Mouse (Mus musculus) intestine, postnatal 0 days (tissue): ENCODE data around the gene Pkdcc. TPM values are rescaled to one million over a fixed set of nuclear protein-coding genes. Genes with fewer than 3 reads are reported as not detected.
A peak's percentile ranks its signal among the peaks of the same experiment; 100 is the strongest.

Experiments used
- ATAC-seq: fragments of 200-750 bp; cut with Nextera tagmentation; 2 replicates; pipeline ENCODE4 v1.8.0; 2017; ENCODE audit warnings: mild to moderate bottlenecking, moderate TSS enrichment, moderate library complexity
- H3K27ac ChIP-seq: fragments of 300-500 bp; sonication (generic); 2 replicates; pipeline ENCODE4 v1.5.1; 2014; ENCODE audit warnings: mild to moderate bottlenecking, low read depth, low read length, moderate library complexity
- H3K27me3 ChIP-seq: fragments of 300-500 bp; sonication (generic); replicated peaks from 2 replicates; pipeline ENCODE4 v1.6.1; 2014; ENCODE audit warnings: low read length, mixed read lengths; ENCODE audit not compliant: control insufficient read depth, insufficient read depth
- H3K36me3 ChIP-seq: fragments of 300-500 bp; sonication (generic); 2 replicates; pipeline ENCODE4 v1.6.1; 2014; ENCODE audit warnings: mild to moderate bottlenecking, moderate library complexity; ENCODE audit not compliant: control insufficient read depth, insufficient read depth
- H3K4me1 ChIP-seq: fragments of 300-500 bp; sonication (generic); replicated peaks from 2 replicates; pipeline ENCODE4 v1.6.1; 2014; ENCODE audit warnings: antibody characterized with exemption, low read length, mixed read lengths; ENCODE audit not compliant: control insufficient read depth, insufficient read depth
- H3K4me2 ChIP-seq: fragments of 300-500 bp; sonication (generic); replicated peaks from 2 replicates; pipeline ENCODE4 v1.6.1; 2014; ENCODE audit warnings: low read depth, mild to moderate bottlenecking, moderate library complexity
- H3K4me3 ChIP-seq: fragments of 300-500 bp; sonication (generic); 2 replicates; pipeline ENCODE4 v1.5.1; 2014; ENCODE audit warnings: low read depth, low read length
- H3K9ac ChIP-seq: fragments of 300-500 bp; sonication (generic); 2 replicates; pipeline ENCODE4 v1.6.1; 2014; ENCODE audit warnings: mild to moderate bottlenecking, low read depth, low read length
- H3K9me3 ChIP-seq: fragments of 300-500 bp; sonication (generic); 2 replicates; pipeline ENCODE4 v1.6.1; 2016; ENCODE audit warnings: mixed run types; ENCODE audit not compliant: control insufficient read depth
- CTCF ChIP-seq: sonication (generic); IDR thresholded peaks from 2 replicates; pipeline ENCODE4 v1.5.1; 2016; ENCODE audit warnings: low read depth, mild to moderate bottlenecking, control low read depth, antibody characterized with exemption, moderate library complexity
- WGBS: fragments of 180-500 bp; shearing (Covaris S2); extraction: QIAGEN DNeasy Blood & Tissue Kit; methylation state at CpG from one replicate; pipeline ENCODE4 v1.1.7; 2014; 5-methylcytosine and 5-hydroxymethylcytosine counted together
- polyA plus RNA-seq: library from polyadenylated mRNA; unstranded; fragments of >200 nt; fragmentation: Nextera tagmentation; extraction: Ambion mirVana; gene quantifications from 2 replicates; pipeline ENCODE4 v1.2.1, GENCODE M21; 2015

Gene Pkdcc
- polyA plus RNA-seq, 1 experiment from 2014 or later: 15.8 TPM

GRCm38 (mm10) chr17:83215529-83216244 lies 595 bp downstream of the Pkdcc start:
- peaks cover 15% of the 10 kb centered on the region for H3K4me1 ChIP-seq
- under 1% methylated on average over 52 of the region's 80 CpGs for WGBS

GRCm38 (mm10) chr17:83216251-83216919 lies 1.3 kb downstream of the Pkdcc start:
- no peak for TF ChIP-seq CTCF
- H3K4me2 ChIP-seq: peak overlapping the region; percentile 97
- H3K9me3 ChIP-seq: no peaks in the 10 kb centered on the region
- H3K4me1 ChIP-seq: peaks cover 22% of the 10 kb centered on the region
- no peak for ATAC-seq
- 7% methylated on average over 7 of the region's 7 CpGs for WGBS
- peak overlapping the region; percentile 86 for H3K27ac ChIP-seq
- H3K36me3 ChIP-seq: peaks cover 9% of the 10 kb centered on the region
- peak overlapping the region; percentile 95 for H3K9ac ChIP-seq
- no peaks in the 10 kb centered on the region for H3K27me3 ChIP-seq
- peak overlapping the region; percentile 92 for H3K4me3 ChIP-seq

More at GRCm38 (mm10) chr17:83215529-83216244, 595 bp downstream of the Pkdcc start:
- no peak for TF ChIP-seq CTCF
- Histone ChIP-seq H3K4me3 (peak overlapping the region; percentile 92), H3K9me3 (no peaks in the 10 kb centered on the region), H3K27me3 (no peaks in the 10 kb centered on the region), H3K27ac (peak overlapping the region; percentile 86), H3K4me2 (peak overlapping the region; percentile 97), H3K9ac (peak overlapping the region; percentile 95), H3K36me3 (peaks cover 2% of the 10 kb centered on the region; the same call in 1 of the 2 replicates)
- peak; percentile 34 for ATAC-seq

- Histone ChIP-seq H3K36me3 (peaks cover 25% of the 10 kb centered on the region), H3K27me3 (no peaks in the 10 kb centered on the region), H3K27ac (peak overlapping the region; percentile 68), H3K4me3 (peak overlapping the region; percentile 92), H3K9ac (peak overlapping the region; percentile 41), H3K4me1 (peaks cover 27% of the 10 kb centered on the region), H3K9me3 (no peaks in the 10 kb centered on the region), H3K4me2 (peak overlapping the region; percentile 97)
- no peak for TF ChIP-seq CTCF
- 7% methylated on average over 2 of the region's 2 CpGs for WGBS
- ATAC-seq: no peak
Measured at GRCm38 (mm10) chr17:83218189-83218588, 3.1 kb downstream of the Pkdcc start.

- 0 out of 2 replicates have a peak overlapping the region, but pooled peaks have one; percentile 92 for H3K4me3 ChIP-seq
- H3K36me3 ChIP-seq: peaks cover 31% of the 10 kb centered on the region
- TF ChIP-seq CTCF: no peak
- peak overlapping the region; percentile 68 for H3K27ac ChIP-seq
- H3K9me3 ChIP-seq: no peaks in the 10 kb centered on the region
- H3K9ac ChIP-seq: peak overlapping the region; percentile 34; the same call in 1 of the 2 replicates
- H3K4me1 ChIP-seq: peaks cover 27% of the 10 kb centered on the region
- peak overlapping the region; percentile 97 for H3K4me2 ChIP-seq
- WGBS: 39% methylated on average over 6 of the region's 6 CpGs
- ATAC-seq: no peak
- no peaks in the 10 kb centered on the region for H3K27me3 ChIP-seq
Measured at GRCm38 (mm10) chr17:83218722-83219121, 3.6 kb downstream of the Pkdcc start.

GRCm38 (mm10) chr17:83219351-83220287 lies 4.5 kb downstream of the Pkdcc start:
- Histone ChIP-seq H3K4me2 (peak overlapping the region; percentile 97), H3K4me3 (no peak overlapping the region), H3K9me3 (no peaks in the 10 kb centered on the region), H3K27ac (peak overlapping the region; percentile 91), H3K36me3 (peaks cover 38% of the 10 kb centered on the region), H3K4me1 (peaks cover 26% of the 10 kb centered on the region), H3K9ac (no peak overlapping the region), H3K27me3 (no peaks in the 10 kb centered on the region)
- TF ChIP-seq CTCF: no peak
- ATAC-seq: no peak
- 20% methylated on average over 14 of the region's 14 CpGs for WGBS
